Mouse (Mus musculus): ENCODE measurements at regions not wholly inside any gene's neighbourhood (a gene's known extent, or its start where the extent isn't known, plus 50 kb on each side); places are given as distances from the start of the nearest gene placed in this dataset.
"Not testable (repeated sequence)": the region's sequence is repeated elsewhere in the genome, so short reads cannot be mapped to it uniquely, and the experiment has no call there.

DNA sequence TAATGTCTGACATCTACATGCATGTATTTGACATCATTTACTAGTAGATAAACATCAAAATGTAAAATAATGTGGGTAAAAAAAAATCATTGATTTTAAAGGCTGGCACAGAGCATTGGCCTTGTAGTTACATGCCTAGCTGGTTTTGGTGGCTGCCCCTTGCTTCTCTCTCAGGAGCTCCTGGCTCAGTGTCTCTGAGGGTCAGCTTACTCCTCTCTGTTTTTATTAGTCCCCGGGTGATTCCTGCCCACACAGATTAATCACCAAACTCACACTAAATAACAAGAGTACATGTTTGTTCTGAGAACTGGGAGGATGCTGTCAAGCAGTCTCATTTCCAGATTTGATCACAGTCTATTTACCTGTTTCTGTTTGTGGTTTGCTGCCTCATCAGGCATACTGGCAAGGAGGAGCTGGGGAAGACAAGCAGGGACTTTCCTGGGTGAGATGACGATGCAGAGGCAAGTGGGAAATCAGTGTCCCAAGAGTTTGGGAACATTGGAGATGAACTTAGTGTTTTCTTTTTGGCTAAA lies 422.7 kb upstream of the Htr2a start:
- DNase-seq = no peak

DNA sequence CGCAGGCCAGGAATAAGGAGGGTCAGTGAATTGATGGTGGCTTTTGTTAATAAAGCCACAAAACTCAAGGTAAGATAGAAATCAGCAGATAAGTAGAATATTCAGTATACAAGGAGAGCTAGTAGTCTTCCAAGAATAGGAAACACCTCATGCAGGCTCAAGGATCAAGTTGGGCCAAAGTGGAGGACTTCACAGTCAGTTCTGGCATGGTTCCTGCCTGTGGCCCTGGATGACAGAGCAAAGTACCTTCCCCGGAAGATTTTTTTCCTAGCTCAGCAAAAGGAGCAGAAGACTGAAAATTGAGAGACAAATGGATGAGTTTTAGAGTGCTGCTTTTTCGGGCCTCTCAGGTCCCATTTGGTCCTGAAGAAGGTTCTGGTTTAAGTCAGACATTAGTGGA lies 420.9 kb upstream of the Htr2a start:
- DNase-seq = no peak

DNA sequence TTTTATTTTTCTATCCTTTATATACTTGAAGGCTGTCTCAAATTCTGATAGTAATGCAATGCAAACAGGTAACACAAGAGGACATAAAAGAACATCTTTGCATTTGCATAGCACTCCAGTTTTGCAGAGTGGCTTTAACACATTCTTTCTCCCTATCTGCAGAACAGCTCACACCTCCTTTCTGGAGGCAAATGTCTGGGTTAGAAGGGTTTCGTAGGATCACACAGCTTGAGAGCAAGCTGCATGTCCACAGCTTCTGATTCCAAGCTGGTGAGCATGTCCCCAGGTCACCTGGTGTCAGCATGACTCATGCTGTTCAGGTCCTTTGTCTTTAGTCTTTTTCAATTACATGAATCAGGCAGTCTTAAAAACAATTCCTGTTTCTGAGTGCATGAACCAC lies 418.5 kb upstream of the Htr2a start:
- DNase-seq = no peak

DNA sequence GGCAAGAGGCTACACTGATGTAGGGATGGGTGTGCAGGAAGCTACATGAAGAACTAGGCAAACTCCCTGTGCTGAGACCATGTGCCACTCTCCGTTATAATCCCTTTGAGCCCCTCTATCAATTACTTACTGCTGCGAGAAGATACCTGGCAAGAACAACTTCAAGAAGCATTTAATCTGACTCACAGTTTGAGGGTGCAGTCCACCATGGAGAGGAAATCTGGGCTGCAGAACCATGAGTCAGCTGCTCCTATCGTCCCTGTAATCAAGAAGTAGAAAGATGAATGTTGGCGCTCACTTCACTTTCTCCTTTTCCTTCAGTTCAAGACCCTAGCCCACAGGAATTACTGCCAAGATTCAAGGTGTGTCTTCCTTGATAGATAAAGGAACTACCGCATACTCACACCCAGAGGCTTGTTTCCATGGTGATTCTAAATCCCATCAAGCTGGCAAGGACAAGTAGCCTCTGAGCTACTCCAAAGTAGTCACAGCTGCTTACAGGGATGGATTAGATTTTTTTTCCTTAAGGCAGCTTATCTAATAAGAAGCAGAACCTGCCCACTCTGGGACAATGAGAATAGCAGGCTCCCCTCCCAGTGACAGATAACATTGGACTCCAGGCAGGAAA lies 411.0 kb upstream of the Htr2a start:
- DNase-seq = peak; percentile 40

DNA sequence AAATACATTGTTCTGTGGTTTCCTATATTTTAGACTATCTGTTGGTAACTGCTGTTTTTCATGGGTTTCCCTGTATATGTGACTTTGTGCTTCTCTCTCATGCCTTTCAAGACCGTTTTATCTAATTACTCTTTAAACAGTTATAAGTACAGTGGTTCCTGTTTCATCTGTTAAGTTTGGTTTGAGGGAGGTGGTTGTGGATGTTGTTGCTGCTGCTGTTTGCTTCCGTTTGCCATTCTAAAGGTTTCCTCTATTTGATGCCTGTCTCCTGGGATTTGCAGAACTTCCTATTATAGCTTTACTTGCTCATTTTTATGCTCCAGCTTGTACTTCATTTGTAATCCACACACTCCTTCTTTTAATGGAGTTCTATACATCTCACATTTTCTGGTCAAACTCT lies 400.4 kb upstream of the Htr2a start:
- DNase-seq = no peak

DNA sequence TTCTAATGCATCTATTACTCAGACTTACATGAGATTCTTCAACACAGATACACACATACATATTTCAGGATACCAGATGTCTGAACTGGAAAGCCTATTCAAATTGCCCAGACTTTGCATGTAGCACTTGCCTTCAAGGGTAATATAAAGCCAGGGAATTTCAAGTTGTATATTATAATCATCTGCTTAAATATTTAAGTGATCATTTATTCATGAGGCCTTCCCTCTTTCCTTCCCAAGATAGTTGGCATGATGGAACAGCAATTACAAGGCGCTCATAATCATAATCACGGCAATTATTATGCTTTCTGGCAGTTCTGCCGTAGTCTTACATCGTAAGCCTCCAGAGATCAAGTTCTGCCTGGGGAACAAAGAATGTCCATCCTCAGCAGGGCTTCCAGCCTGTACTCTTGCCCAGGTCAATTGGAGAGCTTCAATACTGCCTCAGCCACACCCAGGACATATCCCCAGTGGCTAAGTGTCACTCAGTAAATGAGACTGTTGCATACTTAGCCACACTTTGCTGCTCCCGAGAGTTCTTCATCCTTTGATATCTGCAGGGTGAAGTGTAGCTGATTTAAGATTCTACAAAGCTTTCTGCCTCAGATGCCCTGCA lies 391.3 kb upstream of the Htr2a start:
- DNase-seq = no peak

DNA sequence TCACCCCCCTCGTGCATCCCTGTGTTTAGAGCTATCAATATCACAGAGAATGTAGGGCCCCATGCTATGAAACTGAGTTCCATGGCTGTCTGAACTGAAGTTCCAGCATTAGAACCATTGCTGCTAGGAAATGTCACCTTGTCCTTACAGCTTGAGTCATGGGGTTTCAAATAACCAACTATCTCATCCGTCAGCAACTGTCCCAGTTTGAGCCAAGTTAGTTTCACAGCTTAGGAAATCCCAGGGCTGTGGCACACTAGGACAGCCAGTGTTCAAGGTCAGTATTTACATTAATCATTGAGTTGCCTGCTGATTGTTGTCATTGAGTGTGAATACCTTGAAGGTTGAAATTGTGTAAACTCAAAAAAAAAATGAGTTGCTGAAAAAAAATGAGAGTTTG lies 390.6 kb upstream of the Htr2a start:
- no peak for DNase-seq

DNA sequence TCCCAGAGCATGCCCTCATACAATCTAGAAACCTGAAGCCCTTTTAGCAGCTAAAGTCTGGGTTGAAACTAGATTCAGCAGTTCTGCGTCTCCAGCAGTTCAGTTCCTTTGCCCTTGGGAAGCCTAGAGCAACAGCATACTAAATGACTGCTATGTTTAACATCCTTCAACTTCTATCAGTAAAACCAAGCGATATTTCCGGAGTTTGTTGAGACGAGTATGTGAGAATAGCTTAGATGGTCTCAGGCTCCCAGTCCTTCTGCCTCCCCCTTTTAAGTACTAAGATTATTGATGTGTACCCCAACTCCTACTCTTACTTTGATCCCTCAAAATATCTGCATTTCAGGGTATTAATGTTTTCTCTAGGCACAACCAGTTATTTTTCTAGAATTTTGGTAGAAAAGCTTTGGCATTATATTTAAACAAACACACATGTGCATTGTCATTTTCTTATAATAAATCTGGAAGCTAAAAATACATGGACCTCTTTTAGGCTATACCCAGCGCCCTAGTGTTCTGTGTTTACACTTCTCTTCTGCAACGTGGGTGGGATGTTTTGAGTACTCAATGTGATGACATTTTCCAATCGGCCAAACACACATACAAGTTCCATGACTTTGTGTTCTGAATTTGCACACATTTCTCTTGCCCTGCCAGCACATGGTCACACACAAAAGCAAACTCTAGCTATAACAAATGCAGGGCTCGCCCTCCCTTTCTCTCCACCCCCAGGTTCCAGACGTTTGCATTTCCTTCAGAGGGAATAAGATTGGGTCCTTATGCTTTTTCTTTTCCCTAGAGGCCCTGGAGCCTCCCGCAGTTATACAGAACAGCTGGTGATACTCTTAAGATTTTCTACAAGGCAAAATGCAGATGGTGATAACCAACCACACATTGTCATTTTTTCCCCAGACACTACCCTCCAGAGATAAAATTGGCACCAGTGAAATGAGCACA lies 388.2 kb upstream of the Htr2a start:
- no peak for DNase-seq

DNA sequence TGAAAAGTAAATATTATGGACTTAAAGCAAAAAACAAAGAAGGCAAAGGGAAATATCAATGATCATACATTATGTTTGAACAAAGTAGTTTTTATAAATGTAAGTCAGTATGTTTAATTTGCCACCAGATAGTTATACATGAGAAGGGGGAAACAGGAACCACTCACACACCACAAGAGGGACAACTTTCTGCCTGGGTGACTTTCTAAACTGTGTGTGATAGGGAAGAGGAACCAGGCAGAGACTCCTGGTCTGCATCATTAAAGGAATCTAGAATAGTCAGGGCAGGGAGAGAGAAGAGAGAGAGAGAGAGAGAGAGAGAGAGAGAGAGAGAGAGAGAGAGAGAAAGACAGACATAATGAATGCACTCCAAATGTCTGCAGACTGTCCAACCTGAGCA lies 385.6 kb upstream of the Htr2a start:
- DNase-seq = no peak

DNA sequence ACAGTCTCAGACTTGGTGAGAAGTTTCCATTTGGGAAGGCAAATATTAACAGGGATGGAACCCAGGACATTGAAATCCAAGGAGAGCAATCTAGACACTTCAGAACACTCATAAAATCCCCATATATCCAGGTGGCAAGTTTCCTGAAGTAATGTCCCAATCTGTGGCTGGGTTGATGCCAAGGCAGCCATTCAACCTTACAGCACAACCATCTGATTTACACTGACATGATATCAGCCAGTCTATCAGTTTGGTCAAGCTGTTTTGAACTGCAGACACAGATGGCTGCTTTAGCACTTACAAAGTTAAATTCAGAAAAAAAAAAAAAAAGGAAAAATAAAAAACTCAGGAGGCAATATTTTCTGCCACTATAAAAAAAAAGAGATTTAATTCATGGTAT lies 381.2 kb upstream of the Htr2a start:
- DNase-seq = no peak

DNA sequence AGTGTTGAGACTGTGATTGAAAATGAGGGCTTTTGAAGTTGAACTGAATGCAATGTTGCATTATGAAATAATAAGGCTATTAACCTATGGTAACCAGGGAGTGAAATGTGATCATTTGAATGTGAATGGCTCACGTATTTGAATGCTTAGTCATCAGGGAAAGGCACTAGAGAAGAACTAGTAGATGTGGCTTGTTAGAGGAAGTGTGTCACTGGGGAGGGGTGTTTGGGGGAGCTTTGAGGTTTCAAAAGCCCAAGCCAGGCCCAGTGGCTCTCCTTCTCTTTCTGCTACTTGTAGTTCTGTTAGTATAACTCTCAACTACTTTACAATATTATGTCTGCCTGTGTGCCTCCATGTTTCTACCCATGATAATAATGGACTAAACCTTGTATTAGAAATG lies 373.6 kb upstream of the Htr2a start:
- DNase-seq = no peak

DNA sequence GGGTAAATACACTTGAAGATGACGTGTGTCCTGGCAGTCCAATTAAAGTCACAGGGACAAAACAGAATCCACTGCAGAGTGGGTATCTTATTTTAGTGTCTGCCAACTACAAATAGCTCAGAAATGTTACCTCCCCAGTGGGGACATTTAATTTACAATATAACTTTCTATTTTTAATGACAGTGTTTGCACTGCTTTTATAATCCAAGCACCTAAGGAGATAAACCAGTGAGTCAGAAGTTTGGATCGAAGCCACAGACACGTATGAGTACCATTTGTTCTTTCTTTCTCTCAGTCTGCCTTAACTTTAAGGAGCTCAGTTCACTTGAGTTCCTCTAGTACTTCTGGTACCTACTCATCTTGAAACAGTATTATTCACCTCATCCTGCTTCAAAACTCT lies 346.1 kb upstream of the Htr2a start:
- DNase-seq = no peak

DNA sequence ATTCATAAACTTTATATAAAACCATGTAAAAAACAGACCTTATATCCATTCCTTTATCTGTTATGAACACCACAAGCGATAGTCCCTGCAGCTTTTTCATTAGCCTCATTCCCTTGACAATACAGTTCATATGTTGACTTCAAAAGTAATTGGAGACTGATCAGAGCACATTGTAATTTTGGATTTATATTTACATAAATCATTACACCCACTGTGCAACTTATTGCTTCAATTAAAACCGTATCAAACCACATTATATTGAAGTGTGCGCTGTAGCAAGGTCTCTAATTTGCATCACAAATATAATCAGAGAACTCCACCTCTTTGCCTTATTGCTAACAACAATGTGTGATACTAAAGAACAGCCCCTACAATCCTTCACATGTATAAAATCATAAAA lies 336.2 kb upstream of the Htr2a start:
- no peak for DNase-seq

DNA sequence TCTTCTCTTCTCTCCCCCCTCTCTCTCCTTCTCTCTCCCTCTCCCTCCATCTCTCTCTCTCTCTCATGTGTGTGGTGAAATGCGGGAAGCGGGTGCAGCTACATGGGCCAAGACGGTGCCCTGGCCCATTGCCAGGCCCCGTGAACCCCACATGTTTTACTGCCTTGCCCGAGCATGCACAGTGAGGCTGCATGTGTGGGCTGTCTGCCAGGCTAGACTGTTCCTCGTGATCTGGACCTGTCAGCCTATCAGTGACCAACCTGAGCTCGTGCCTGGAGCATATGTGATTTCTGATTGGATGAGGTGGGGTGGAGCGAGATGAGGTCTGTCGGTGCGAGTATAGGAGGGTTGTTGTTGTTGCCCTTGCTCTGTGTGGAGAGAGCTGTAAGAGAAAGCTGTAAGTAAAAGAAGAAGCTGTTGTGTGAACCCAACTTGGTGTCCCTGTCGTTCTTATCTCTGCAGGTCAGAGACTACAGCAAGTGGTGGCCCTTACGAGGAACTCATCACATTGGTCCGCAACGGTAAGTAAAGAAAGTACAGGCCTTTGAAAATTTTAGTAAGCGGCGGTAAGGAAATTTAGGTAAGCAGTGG lies 333.8 kb upstream of the Htr2a start:
- DNase-seq = no peak

DNA sequence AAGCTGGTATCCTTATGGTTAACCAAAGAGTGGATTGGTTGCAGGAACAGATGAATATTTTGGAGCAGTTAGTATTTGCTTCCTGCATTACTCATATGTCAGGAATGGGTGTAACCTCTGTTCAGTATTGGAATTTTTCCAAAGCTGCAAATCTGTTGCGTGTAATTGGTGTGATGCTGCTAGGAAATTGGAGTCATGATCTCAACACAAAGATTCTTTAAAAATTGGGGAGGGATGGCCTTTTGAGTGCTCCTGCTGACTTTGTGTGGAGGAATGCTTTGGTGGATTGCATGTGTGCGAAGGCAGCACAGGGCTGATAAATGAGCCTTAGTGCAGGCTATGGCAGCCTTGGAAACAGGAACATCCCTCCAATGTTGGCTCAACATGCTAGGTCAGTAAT lies 331.2 kb upstream of the Htr2a start:
- not testable (repeated sequence) for DNase-seq

DNA sequence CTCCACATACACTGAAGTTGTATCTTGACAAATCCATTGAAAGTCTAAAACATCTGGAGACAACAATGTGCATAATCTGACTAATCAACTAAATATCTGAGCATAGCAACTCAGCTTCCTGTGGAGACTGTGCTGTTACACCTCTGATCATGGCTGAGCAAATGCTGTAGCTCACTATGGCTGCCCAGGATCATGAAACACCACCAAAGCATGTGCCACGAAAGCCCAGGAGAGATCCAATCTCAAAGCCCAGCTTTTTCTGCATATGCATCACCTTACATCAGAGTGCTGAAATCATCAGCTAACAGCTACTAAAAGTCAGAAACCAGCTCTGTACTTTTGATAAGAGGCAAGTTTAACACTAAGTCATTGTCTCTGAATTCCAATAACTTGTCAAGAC lies 313.3 kb upstream of the Htr2a start:
- DNase-seq = no peak

DNA sequence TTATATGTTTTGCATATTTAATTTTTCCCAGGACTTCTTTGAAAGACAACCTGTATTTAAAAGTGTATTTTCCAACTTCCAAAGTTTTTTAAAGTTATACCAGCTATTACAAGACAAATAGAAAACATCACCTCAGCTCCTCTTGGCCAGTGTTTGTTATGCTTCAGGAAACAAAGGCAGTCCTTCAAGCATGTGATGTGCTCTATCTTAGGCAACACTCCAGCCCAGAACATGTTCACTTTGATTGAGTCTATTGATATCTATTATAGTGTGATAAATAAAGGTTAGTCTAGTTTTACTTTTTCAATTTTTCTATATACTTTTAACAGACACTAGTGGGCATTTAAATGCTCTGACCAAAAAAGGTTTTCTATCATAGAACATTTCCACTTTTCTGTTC lies 289.9 kb upstream of the Htr2a start:
- no peak for DNase-seq

DNA sequence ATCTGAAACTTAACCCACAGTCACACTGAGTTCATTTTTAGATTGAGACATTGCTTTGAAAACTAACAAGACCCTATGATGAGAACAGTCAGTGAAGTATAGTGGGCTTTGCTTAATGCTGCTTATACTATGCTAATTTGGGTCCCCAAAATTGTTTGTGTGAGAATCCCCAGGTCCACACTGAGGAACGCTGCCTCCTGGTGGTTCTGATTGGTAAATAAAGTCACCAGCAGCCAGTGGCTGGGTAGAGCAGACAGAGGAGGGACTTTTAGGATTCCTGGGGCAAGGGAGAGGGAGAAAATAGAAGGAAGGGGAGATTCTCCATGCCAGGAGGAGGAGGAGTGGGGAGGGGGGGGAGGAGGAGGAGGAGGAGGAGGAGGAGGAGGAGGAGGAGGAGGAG lies 288.4 kb upstream of the Htr2a start:
- no peak for DNase-seq

DNA sequence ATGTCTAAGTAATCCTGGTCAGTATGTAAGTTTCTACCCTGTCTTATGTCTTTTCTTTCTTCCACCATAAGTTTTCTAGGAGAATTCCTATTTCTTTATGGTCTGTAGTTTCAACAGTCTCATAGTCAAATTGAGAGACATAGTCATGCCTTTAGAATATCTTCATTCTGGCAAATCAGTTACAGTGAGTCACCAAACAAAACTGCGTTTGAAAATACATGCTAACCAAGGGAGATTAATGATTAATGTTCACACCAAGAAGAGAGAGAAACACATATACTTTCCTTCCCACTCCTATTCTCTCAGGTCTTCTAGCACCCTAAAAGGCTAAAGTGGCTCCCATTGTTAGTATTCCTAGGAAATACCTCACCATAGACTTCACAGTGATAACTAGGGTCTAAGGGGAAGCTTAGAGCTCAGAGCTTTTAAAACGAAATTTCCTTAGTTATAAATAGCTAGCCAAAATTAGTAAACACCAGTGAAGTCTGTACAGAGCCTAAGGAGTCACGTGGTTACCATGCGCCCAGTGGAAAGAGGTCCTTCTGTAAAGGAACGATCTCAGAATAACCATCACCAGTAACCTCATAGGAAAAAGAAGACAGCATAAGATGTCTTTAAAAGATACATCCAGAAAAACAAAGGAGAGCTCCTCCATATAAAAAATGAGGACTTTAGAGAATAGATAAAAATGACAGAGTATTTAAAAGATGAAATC lies 281.8 kb upstream of the Htr2a start:
- no peak for DNase-seq

DNA sequence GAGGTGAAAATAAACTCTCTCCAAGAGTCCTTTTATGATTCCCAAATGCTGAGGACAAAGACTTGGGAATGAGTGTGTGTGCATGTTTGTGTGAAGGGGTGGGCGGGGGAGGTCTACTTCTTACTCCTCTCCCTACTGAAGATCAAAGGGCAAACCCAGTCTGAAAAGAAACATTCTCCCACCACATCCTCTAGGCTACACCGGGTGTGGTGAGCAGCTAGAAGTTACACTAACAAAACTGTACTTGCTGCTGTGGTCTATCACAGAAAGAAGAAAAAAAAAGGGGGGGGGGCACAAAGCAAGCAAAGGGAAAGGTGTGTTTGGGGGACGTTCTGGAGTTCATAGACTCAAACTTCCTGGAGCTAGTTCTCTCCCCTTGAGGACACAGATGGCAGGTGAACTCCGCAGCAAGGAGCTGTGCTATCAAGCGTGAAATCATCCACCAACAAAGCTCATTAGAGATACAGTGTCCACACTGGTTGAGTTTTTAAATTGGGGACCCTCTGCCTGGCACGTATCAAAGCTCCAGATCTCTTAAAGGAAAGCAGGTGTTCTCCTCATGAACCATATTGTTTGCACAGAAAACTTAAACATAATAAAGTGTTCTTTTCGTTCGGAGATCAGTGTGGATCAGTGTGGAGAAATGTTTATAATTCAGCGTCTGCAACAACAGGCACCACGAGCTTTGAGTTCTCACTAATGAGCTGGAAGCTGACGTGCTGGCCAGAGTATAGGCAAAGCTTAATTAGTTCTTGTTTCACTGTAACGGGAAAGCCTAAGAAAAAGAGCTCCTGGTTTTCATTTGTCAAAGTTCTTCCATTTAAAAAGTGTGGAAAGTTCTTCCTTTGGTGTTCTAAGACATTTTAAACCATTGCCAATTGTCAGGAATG lies 280.7 kb upstream of the Htr2a start:
- peak; percentile 90 for DNase-seq

DNA sequence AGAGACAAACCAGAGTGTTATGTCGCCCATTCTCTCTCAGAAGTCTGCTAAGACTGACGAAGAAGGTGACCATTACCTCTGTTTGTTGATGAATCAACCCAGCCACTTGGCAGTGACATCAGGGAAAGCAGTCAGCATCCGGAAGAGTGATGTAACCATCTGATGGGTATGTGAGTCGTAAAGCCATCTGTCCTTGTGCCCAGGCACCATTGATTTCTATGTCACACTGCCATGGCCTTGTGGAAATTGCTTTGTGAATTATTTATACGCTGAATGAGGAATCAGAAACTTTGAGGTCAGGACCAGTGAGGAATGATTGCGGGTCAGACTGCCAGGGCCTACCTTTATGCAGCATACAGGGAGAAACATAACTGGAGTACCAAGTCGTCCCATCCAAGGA lies 256.2 kb upstream of the Htr2a start:
- DNase-seq = no peak

DNA sequence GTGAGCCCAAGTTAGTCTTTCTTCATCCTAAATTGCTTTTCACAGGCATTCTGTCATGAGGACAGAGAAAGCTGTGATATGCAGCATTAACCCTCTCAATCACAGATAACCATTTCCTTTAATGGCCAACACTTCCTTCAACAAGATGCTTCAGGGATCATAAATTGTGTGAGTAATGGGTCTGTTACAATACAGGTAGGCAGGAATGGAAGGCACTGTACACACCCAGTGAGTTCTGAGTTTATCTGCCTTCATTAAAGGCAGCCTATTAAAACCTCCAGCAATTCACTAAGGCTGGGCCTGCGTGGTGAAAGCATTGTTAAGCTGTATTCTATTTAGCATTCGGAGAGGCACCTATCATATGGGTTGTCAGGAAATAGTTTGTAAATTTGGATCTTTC lies 248.2 kb upstream of the Htr2a start:
- no peak for DNase-seq
